Mouse (Mus musculus) bone marrow macrophage, adult 2 months (primary cell): ENCODE measurements around the gene Tymp.

ENCODE experiments used
- CTCF ChIP-seq: IDR thresholded peaks from 2 replicates; pipeline ENCODE4 v1.5.1; 2012; ENCODE audit warnings: low read depth, mild to moderate bottlenecking, low read length, moderate library complexity
- POLR2A ChIP-seq: IDR thresholded peaks from 2 replicates; pipeline ENCODE4 v1.6.1; 2012; ENCODE audit warnings: mild to moderate bottlenecking, low read depth, low read length, borderline replicate concordance

DNA sequence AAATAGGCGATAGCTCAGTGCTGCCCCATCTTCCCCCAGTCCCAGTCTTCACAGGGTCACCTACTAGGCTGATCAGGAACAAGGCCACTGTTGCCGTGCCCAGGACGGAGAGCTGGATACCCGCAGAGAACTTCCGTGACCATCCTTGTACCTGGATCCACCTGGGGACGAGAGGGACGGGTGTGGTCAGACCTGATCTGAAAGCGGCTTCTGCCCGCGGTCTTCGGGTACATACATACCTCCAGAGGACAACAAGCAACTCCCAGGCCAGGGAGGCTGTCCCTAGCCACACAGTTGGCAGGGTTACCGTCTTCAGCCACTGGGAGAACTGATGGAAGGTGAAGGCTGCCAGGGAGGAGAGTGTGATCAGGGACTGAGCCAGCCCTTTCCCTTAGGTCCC lies 24.0 kb downstream of the Tymp start:
- TF ChIP-seq CTCF (no peak), POLR2A (no peak)
